Mouse (Mus musculus) heart, embryonic 14.5 days (tissue): ENCODE data around the gene Ric1. TPM values are rescaled to one million over a fixed set of nuclear protein-coding genes. Genes with fewer than 3 reads are reported as not detected.
"Not testable (repeated sequence)": the region's sequence is repeated elsewhere in the genome, so short reads cannot be mapped to it uniquely, and the experiment has no call there.

Experiments used
- ATAC-seq: fragments of 200-750 bp; cut with Nextera tagmentation; 2 replicates; pipeline ENCODE4 v1.8.0; 2017; ENCODE audit warnings: low read depth, moderate TSS enrichment; ENCODE audit not compliant: insufficient number of reproducible peaks, insufficient read depth, low FRiP score
- H3K27ac ChIP-seq, 2 experiments: fragments of 200-500 bp in 1 of 2; fragments of 300-500 bp in 1 of 2; sonication (generic) in 1 of 2; replicated peaks in 1 of 2; 2 replicates each; pipeline ENCODE4 v1.5.1; 2012 to 2014; ENCODE audit warnings: low read depth in 2 of 2, low read length in 2 of 2, control low read depth in 1 of 2, mild to moderate bottlenecking in 1 of 2, mixed read lengths in 1 of 2; ENCODE audit not compliant: control insufficient read depth in 1 of 2, insufficient read depth in 1 of 2
- H3K27me3 ChIP-seq: fragments of 300-500 bp; sonication (generic); 2 replicates; pipeline ENCODE4 v1.6.1; 2014; ENCODE audit warnings: mild to moderate bottlenecking, low read length, control low read depth; ENCODE audit not compliant: control insufficient read depth, insufficient read depth
- H3K36me3 ChIP-seq: fragments of 300-500 bp; sonication (generic); 2 replicates; pipeline ENCODE4 v1.6.1; 2014; ENCODE audit warnings: mild to moderate bottlenecking, control low read depth, low read length, mixed read lengths; ENCODE audit not compliant: control insufficient read depth, insufficient read depth
- H3K4me1 ChIP-seq, 2 experiments: fragments of 200-500 bp in 1 of 2; fragments of 300-500 bp in 1 of 2; sonication (generic) in 1 of 2; 2 replicates each; pipeline ENCODE4 v1.6.1; 2012 to 2014; ENCODE audit warnings: low read length in 2 of 2, control low read depth in 1 of 2, mixed read lengths in 1 of 2; ENCODE audit not compliant: control insufficient read depth in 2 of 2, insufficient read depth in 2 of 2
- H3K4me2 ChIP-seq: fragments of 300-500 bp; sonication (generic); 2 replicates; pipeline ENCODE4 v1.6.1; 2014; ENCODE audit warnings: mild to moderate bottlenecking, low read length
- H3K4me3 ChIP-seq, 2 experiments: fragments of 200-500 bp in 1 of 2; fragments of 300-500 bp in 1 of 2; sonication (generic) in 1 of 2; 2 replicates each; pipeline ENCODE4 v1.5.1; 2012 to 2014; ENCODE audit warnings: low read length in 2 of 2, mild to moderate bottlenecking in 2 of 2, control low read depth in 1 of 2, low read depth in 1 of 2, moderate library complexity in 1 of 2; ENCODE audit not compliant: control insufficient read depth in 1 of 2, insufficient read depth in 1 of 2
- H3K9ac ChIP-seq: fragments of 300-500 bp; sonication (generic); 2 replicates; pipeline ENCODE4 v1.6.1; 2014; ENCODE audit warnings: mild to moderate bottlenecking, low read length
- H3K9me3 ChIP-seq: fragments of 300-500 bp; sonication (generic); 2 replicates; pipeline ENCODE4 v1.6.1; 2016; ENCODE audit warnings: low read length, control low read depth; ENCODE audit not compliant: control insufficient read depth
- WGBS: fragments of 180-500 bp; shearing (Covaris S2); extraction: QIAGEN DNeasy Blood & Tissue Kit; methylation state at CpG from one replicate; pipeline ENCODE4 v1.1.7; 2014; 5-methylcytosine and 5-hydroxymethylcytosine counted together
- polyA plus RNA-seq: library from polyadenylated mRNA; unstranded; fragments of >200 nt; fragmentation: Nextera tagmentation; extraction: Ambion mirVana; gene quantifications from 2 replicates; pipeline ENCODE4 v1.2.1, GENCODE M21; 2014

Ric1 gene
- polyA plus RNA-seq, 1 experiment from 2014 or later: 9.7 TPM

DNA sequence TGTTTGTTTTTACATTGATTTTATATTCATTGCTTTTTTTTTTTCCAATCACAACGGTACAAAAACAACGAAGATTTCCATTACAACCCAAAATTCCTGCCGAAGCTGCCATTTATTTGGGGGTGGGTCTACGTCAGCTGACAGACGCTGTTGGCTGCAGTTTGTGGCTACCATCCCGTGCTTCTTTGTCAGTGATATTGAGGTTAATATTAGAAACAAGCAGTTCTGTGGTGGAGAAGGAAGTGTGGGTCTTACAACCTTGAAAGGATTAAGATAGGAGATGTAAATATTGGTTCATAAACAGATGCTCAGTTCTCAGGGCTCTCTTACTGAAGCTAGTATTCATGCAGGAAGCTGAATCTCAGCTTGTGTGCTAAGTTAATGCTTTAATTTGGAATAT, 61.7 kb downstream of the Ric1 start:
- Histone ChIP-seq H3K4me3 (no peak overlapping the region), H3K4me2 (no peak overlapping the region), H3K9me3 (no peaks in the 10 kb centered on the region), H3K27me3 (no peaks in the 10 kb centered on the region), H3K4me1 (no peaks in the 10 kb centered on the region), H3K27ac (no peak overlapping the region), H3K36me3 (peaks cover 66% of the 10 kb centered on the region), H3K9ac (no peak overlapping the region)
- no peak for ATAC-seq
- WGBS: 82% methylated on average over 6 of the region's 6 CpGs

DNA sequence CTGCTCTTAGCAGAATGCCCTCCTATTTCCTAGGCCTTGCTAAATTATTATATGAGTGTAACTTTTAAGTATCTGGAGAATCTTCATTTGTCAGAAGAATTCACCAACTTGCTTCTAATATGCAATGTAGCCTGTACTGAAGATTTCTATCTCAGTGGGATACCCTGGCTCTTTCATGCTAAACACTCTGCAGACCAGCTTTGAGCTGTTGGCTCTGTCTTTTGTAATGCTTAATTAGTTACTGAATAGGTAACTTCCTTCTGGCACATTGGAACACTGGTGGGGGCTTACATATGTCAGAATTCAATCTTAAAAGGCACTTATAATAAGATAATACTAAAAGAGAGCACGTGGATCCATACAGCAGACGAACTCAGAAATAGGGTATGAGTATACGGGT, 71.7 kb downstream of the Ric1 start:
- H3K27ac ChIP-seq, H3K4me2 ChIP-seq, H3K9me3 ChIP-seq, ATAC-seq, H3K4me1 ChIP-seq, H3K27me3 ChIP-seq, H3K9ac ChIP-seq, H3K4me3 ChIP-seq: not testable (repeated sequence)
- WGBS: 86% methylated on average over 3 of the region's 3 CpGs
- H3K36me3 ChIP-seq: peaks cover 43% of the 10 kb centered on the region

DNA sequence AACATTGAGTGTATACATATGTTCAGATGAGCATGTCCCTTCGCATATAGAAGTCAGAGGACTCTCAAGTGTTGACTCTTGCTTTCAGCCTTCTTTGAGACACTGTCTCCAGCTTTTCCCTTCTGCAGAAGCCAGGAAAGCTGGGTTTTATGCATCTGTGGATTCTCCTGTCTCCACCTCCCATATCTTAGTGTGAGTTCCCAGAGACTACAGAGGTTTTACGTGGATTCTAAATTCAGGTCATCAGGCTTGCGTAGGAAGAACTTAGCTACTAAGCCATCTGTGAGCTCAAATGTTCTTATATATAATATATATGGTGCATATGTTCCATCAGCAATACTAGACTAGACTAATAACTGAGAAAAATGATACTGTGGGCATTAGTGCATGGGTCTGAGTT, 74.2 kb downstream of the Ric1 start:
- Histone ChIP-seq H3K36me3 (peaks cover 60% of the 10 kb centered on the region), H3K27ac (no peak overlapping the region), H3K4me3 (no peak overlapping the region), H3K4me1 (no peaks in the 10 kb centered on the region), H3K9me3 (no peaks in the 10 kb centered on the region), H3K4me2 (no peak overlapping the region), H3K27me3 (no peaks in the 10 kb centered on the region), H3K9ac (no peak overlapping the region)
- WGBS: 93% methylated on average over 3 of the region's 3 CpGs
- no peak for ATAC-seq

DNA sequence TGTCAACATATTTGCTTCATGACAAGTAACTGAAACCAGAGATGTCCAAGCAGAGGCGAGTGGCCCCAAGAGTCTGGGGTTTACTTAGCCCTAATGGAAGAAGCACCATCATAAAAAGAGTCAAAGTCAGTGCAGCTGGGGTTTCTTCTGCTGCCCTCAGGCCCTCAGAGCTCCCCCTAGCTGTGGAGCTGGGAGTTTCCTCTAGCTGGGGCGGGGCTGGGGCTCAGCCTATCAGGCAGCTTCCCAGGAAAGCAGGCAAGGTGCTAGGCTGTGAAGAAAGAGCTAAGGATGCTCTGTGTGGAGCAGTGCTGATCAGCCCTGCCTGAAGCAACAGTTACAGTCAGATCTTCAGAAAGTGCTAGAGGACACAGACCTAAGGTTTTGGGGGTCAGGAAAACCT, 74.9 kb downstream of the Ric1 start:
- Histone ChIP-seq H3K27ac (no peak overlapping the region), H3K4me2 (no peak overlapping the region), H3K9ac (no peak overlapping the region), H3K9me3 (no peaks in the 10 kb centered on the region), H3K4me3 (no peak overlapping the region), H3K27me3 (no peaks in the 10 kb centered on the region), H3K36me3 (peaks cover 59% of the 10 kb centered on the region), H3K4me1 (no peaks in the 10 kb centered on the region)
- ATAC-seq: no peak
- WGBS: 100% methylated on average over 2 of the region's 2 CpGs

DNA sequence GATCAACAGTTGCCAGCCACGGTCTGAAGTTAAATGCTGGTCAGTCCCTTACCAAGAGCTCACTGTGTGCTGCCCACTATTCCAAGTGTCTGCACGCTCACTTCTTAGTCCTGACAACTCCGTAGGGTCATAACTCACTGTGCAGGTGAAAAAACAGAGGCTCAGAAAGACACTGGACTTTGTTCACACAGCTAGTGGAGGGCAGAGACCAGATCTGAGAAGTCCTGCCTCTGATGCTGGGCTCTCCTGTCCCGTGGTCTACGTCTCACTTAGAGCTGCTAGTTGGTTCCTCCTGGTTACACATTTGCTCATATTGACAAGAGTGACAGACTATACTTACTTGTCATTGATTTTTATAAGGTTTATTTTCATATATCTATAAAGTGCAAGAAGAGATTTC, 76.9 kb downstream of the Ric1 start:
- H3K9ac ChIP-seq: no peak overlapping the region
- 0 out of 2 replicates have a peak, but pooled peaks cover 4% of the 10 kb centered on the region for H3K27me3 ChIP-seq
- H3K4me3 ChIP-seq: no peak overlapping the region
- H3K27ac ChIP-seq: no peak overlapping the region
- no peak for ATAC-seq
- H3K4me2 ChIP-seq: no peak overlapping the region
- H3K9me3 ChIP-seq: no peaks in the 10 kb centered on the region
- peaks cover 79% of the 10 kb centered on the region for H3K36me3 ChIP-seq
- H3K4me1 ChIP-seq: no peaks in the 10 kb centered on the region
- WGBS: 94% methylated on average over 5 of the region's 5 CpGs

DNA sequence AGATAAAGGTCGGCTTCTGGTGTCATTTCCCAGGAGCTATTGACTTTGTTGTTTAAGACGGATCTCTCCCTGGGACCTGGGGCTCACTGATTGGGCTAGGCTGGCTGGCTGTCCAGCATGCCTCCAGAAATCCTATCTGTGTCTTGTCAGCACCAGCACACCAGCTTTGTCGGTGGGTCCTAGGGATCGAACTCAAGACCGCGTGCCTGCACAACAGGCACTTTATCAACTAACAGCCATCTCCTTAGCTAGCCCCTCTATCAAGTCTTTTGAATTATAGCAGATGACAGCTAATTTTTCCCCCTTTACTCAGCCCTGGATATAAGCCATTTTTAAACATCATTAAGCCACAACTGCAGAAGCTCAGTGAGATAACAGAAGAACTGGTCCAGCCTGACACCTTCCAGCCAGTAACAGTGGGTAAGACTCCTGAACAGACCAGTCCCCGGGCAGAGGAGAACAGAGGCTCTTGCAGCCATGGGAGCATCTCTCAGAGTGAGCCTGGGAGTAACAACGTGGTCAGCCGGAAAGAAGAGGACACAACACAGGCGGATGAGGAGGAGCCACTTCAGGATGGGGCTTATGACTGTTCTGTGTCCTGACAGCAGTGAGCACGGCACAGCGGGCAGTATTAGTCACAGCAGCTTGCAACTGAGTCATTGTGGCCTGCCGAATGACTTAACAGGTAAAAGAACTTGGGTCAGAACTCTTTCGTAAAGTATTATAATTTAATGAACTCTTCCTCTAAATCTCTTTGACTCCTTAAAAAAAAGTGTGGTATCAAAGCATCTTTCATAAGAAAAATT, 81.7 kb downstream of the Ric1 start:
- H3K4me1 ChIP-seq: no peaks in the 10 kb centered on the region
- ATAC-seq: no peak
- H3K27ac ChIP-seq: no peak overlapping the region
- H3K9ac ChIP-seq: no peak overlapping the region
- no peaks in the 10 kb centered on the region for H3K9me3 ChIP-seq
- no peak overlapping the region for H3K4me3 ChIP-seq
- H3K4me2 ChIP-seq: no peak overlapping the region
- peaks cover 67% of the 10 kb centered on the region for H3K36me3 ChIP-seq
- 78% methylated on average over 14 of the region's 14 CpGs for WGBS
- H3K27me3 ChIP-seq: peaks cover 16% of the 10 kb centered on the region

DNA sequence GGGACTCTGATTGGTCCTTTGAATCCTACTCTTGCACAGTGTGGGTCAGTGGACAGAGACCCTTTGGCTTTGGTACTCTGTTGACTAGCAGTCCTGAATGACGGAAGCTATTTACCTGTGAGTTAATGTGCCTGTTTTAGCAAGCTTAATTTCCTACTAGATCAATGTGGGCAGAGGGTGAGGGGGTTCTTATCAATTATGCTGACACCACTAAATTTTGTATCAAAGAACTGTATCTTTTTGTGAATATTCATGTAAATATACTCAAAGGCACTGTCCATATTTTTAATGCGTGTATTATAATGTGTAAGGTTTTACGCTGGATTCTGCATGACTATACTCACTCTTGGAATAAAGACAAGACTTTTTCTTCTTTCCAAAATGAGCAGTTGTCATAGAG, 82.6 kb downstream of the Ric1 start:
- no peaks in the 10 kb centered on the region for H3K9me3 ChIP-seq
- H3K4me1 ChIP-seq: no peaks in the 10 kb centered on the region
- no peak overlapping the region for H3K27ac ChIP-seq
- H3K4me3 ChIP-seq: no peak overlapping the region
- H3K9ac ChIP-seq: no peak overlapping the region
- whole genome bisulfite sequencing: 94% methylated on average over 3 of the region's 3 CpGs
- peaks cover 59% of the 10 kb centered on the region for H3K36me3 ChIP-seq
- ATAC-seq: no peak
- no peak overlapping the region for H3K4me2 ChIP-seq
- H3K27me3 ChIP-seq: peaks cover 18% of the 10 kb centered on the region

DNA sequence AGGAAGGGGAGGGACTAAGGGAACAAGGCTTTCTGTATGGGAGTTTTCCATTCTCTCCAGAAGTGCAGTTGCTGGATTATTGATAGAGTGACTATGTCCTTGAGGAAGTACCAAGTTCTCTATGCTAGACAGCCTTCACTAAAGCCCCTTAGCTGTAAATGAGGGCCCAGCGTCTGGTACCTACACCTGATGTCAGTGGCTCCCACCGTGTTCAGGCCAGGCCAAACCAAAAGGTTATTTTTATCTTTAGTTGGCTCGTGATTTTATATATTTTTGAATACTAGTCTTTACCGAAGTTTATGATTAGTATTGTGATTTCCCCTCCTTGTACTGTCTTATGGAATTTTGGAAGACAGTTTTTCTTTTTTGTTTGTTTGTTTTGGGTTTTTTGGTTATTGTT, 85.4 kb downstream of the Ric1 start:
- Histone ChIP-seq H3K27me3 (peaks cover 24% of the 10 kb centered on the region), H3K36me3 (peaks cover 47% of the 10 kb centered on the region), H3K4me1 (peaks cover 0 to 8% of the 10 kb centered on the region in 2 experiments), H3K9me3 (no peaks in the 10 kb centered on the region), H3K4me2 (no peak overlapping the region), H3K27ac (no peak overlapping the region), H3K9ac (no peak overlapping the region), H3K4me3 (no peak overlapping the region)
- no peak for ATAC-seq
- WGBS: 85% methylated on average over 4 of the region's 4 CpGs
